Mouse (Mus musculus) adrenal gland, postnatal 25 days (tissue): Measurements from ENCODE around the gene Pak6. TPM values are rescaled to one million over a fixed set of nuclear protein-coding genes. Genes with fewer than 3 reads are reported as not detected.

Experiments used
- DNase-seq: peaks from one replicate; pipeline ENCODE4 v3.0.0; 2021; ENCODE audit warnings: mixed read lengths
- total RNA-seq: library from RNA; stranded (reverse); gene quantifications from 2 replicates; pipeline ENCODE4 v1.2.3, GENCODE M21; 2021

The Pak6 gene
- total RNA-seq, 1 experiment from 2014 or later = 23.1 TPM

GRCm38 (mm10) chr2:118697955-118698354, 34.9 kb downstream of the Pak6 start:
- peak; percentile 39 for DNase-seq

- peak; percentile 91 for DNase-seq
These were observed 37.3 kb downstream of the Pak6 start for GRCm38 (mm10) chr2:118700179-118701062.

- DNase-seq = no peak
These were observed 38.1 kb downstream of the Pak6 start for GRCm38 (mm10) chr2:118701161-118701560.

DNA sequence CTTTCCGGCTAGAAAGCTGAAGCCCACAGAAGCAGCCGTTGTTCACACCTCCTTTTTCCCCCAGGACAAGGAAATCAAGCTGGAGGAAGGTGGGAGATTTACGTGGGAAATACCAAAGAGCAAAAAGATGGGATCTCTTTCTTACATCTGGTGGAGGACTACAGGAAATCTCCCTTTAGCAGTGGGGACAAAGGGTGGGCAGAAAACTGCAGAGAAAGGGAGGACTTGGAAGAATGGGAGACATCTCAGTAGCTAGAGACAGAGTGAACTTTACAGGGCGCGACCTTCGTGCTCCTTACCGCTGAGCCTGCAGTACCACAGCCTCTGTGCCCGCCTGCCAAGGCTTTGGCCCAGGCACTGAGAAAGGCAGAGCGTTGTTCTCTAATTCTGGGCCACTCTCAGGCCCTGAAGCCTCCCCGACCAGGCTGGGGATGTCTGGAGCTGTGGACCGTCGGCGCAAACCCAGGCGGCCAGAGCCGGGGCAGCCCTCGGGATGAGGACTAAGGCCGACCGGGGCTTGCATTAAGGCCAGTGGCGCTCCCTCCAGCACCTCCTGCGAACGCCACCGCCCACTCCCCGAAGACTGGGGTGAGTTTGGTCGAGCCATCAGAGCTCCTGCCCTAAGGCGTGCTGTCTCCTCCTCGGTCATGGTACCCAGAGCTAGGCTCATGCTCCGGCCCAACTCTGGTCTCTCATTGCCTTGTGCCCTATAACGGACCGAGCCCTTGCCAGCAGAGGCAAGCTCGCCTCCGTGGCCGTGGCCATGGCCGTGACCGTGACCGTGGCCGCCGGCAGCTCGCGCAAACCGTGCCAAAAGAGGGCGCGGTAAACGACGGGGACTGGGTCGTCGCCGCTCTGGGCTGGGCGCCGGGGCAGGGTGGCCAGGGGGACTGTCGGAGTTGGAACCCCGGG, 39.1 kb downstream of the Pak6 start:
- peak; percentile 26 for DNase-seq

- peak; percentile 71 for DNase-seq
These were observed 40.0 kb downstream of the Pak6 start for GRCm38 (mm10) chr2:118702883-118703761.

DNA sequence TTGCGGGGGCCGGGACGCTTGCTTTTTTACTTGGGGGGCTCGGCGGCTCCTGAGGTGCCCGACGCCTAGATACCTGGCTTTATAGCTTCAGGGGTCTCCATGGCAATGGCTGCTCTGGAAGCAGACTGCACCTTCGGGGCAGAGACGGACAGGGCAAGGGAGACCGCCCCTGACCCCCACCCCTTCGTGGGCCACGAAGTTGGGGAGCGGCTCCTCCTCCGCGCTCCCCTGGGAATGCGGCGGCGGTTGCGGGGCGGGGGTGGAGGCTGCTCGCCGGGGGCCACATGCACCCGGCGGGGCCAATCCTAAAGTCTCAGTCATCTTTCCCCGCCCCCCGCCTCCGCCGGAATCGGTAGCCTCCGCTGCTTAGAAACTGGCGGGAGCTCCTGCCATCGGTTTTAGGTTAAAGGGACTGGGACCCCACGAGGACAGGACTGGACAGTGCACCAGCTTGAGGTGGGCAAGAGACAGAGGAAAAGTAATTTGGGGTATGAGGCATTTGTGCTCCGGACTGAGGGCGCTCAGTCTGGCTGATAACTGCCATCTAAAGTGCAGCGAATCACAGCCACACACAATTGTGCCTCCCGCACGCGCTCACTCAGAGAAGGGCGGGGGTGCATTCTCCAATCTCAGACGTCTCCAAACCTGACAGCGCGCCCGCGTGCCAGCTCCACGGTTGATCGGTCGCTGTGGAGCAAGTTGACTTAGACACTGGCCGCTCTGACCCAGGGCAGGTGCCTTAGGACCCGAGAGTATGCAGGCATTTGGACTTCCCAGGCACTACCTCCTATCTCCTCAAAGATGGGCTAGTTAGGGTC, 41.0 kb downstream of the Pak6 start, which contains the start of gene Ankrd63:
Gene Ankrd63, minus strand, starts transcription at position 51 of the 818 bp plus-strand sequence.
- DNase-seq = peak; percentile 52

DNA sequence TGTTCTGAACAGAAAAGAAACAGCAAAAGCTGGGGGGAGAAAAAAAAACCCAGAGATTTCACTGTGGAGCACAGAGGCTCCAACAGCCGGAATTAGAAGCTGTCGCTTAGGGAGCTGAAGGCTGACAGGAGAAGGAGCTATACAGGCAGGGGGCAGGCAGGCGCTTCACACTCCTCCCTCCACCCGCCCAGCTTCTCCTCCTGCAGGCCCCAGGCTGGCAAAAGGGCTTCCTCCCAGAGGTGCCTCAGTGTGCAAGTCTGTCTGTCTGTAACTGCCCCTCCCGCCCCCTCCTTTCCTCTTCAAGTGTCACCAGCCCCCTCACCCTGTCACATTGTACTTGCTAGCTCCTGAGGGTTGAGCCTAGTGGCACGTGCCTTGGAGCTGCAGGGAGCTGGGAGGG, 43.3 kb downstream of the Pak6 start:
- no peak for DNase-seq

- DNase-seq = no peak
These were observed 45.4 kb downstream of the Pak6 start for GRCm38 (mm10) chr2:118708472-118708871.

DNA sequence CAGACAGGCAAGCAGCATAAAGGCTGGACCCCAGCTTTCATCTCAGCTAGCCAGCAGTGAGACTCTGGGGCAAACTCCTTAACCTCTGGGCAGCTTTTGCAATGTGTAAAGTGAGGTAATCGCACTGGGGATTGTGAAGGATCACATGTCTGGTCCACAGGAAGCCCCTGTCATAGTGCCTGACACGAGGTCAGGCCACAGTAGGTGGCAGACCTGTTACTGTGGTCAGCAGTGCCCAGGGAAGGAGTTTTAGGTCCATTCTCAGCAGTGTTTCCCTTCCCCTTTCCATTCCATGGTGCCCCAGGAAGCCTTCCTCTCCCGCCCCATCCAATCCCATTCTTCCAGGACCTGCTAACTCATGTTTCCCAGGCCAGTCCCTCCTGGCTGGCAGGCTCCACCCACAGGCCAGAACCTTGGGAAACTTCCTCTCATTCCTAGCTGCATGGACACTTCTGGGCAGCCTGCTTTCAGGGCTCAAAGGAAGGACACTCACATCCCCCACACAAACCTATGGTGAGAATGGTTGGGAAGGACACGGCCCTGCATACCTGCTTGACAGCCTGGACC, 46.6 kb downstream of the Pak6 start:
- no peak for DNase-seq

DNA sequence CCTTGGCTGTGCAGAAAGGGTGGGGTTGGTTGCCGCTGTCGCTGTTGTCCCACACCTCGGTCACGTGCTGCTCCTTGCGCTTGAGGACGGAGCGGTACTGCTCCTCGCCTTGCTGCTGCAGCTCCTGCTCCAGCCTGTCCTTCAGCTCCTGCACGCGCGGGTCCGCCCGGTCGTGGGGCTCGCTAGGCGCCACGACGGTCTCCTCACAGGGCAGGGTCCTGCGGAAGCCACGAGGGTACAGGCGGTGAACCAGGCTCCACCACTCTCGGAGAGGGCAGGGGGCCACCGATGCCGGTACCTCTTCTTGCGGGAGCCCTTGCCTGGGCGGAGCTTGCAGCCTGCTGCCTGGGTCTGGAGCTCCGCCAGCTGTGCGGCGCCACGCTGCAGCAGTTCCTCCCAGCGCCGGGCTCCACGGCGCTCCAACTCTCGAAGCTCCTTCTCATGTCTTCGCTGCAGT, 48.0 kb downstream of the Pak6 start:
- DNase-seq = peak; percentile 71

GRCm38 (mm10) chr2:118713631-118714030, 50.5 kb downstream of the Pak6 start:
- no peak for DNase-seq

- DNase-seq = no peak
These were observed 51.1 kb downstream of the Pak6 start for GRCm38 (mm10) chr2:118714230-118714629.

- DNase-seq = no peak
These were observed 53.6 kb downstream of the Pak6 start for GRCm38 (mm10) chr2:118716677-118717076.

DNA sequence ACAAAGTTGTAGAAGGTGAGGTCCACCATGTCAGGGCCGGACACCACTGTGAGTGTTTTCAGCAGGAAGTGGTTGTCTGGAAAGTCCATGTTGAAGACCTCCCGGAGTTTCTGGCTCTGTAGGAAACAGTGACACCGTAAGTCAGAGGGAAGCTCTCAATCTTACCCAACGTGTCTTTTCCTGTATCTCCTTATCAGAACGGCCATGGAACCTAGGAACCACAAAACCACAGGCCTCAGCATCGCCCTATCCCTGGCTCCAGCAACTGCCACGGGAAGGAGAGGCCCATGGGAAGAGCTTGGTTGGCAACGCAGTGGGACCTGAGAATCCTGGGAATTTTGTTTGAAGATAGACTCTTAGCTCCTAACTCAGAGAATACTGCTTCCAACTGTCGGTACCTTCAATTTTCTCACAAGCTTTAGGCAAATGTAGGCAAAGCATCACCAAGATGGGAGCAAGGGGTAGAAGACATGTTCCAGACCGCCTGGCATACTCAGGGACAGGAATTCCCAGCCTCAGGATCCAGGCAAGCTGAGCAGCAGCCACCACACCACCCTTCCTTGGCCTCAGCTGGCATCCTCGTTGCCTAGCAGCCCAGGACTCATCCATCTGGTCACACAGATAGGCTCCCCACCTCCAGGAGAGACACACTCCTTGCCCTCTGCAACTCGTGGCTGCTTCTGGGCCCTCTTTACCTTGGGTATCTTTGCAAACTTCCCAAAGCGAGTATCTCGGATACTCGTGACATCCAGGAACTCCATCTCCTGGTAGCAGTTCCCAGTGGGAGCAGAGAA, 60.8 kb downstream of the Pak6 start:
- DNase-seq = no peak

DNA sequence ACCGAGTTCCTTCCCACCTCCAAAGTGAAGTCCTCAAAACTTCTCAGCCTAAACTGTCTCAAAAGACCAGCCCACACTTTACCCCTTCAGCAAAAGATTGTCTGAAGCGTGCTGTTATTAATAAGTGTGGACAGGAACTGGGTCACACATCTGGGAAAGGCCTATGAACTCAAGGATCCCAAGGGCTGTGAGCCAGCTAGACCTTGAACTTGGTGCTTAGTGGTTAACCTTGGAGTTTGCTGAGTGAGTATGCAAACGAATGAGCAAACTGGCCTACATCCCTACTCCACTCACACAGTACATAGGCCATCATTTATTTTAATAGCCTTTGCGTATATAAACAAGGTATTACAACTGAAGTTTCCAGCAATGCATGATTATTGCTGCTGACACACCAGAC, 62.4 kb downstream of the Pak6 start:
- peak; percentile 30 for DNase-seq

DNA sequence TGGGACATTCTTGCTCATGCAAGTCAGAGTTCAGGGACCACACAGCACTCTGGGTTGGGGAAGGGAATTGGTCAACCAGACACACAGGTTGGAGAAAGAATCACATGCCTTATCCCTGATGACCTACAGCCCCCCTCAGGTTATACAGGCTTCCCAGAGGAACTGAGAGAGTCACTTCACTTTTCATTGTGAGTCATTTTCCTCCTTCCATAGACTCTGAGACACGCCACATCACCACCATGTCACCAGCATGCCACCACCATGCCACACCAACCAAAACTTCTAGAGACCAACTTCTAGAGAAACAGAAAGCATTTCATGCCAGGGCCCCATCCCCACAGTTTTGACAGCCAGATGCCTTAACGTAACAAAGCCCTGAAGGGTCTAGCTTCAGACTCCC, 63.8 kb downstream of the Pak6 start:
- DNase-seq = no peak

DNA sequence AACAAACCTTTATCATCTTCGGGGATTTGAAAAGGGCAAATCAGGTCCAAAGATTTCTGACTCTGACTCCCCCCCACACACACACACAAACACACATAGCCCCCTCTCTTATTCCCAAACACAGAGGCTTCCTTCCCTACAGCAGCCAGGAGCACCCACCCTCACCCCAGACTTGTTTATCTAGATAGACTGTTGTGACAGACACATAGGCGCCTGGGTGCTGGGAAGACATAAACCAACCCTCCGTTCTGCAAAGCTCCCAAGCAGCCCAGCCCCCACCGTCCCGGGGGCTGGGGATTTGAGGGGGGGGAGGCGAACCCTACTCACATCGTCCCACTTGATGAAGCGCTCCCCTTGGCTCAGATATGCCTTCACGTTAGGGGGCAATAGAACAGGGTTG, 64.8 kb downstream of the Pak6 start:
- no peak for DNase-seq

- DNase-seq = no peak
These were observed 65.2 kb downstream of the Pak6 start, which contains the start of gene Plcb2 for GRCm38 (mm10) chr2:118728337-118728736. TSS of gene Plcb2 (minus strand) at chr2:118728438.

- DNase-seq = no peak
These were observed 66.1 kb downstream of the Pak6 start for GRCm38 (mm10) chr2:118729194-118729593.
